ENCODE assay signal across 13 mouse cellular contexts in the genomic region with DNA sequence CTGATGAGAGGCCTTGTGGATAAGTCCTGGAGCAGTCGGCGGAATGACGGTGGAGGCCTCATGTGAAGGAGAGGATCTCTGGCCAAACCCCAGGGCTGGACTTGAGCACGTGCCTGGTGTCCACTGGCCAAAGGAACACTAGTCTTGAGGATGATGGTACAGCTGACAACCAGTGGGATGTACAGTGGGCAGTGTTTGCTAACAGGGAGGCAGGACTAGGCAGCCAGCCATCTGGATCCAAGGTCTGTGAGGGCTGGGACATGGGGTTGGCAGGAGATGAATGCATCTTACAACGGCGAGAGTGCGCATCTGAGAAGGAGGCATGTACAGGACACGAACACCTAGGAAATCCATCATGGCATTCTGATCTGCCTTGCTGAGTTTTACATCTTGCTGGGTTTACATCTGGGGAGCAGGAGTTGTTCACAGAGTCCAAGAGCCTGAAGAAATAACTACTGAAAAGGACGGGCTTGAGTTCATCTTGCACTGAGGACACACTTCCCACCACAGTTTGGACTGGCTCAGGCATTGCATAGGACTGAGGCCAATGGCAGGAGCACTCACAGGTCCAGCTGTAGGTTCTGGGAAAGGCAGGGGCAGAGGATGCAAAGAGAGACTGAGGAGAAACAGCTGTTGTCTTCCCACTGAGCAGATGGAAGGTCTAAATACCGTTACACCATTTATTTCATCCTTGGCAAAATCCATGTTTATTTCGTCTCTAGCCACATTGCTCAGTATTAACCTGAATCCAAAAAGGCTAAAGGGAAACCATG. TPM values are rescaled to one million over a fixed set of nuclear protein-coding genes. Genes with fewer than 3 reads are reported as not detected.
DNase-seq lines count a peak whose midpoint lies in the region; ATAC-seq and TF ChIP-seq lines count a peak whose summit lies in the region.
"Had no signal": no experiment of that assay in that cellular context is flagged by ENCODE, and none has a peak within 500 bp of the region (broad histone marks: within the 10 kb centered on the region; RNA-seq: fewer than 3 reads in every experiment).

No protein-coding gene starts in this region.

- no peaks in the 10 kb centered on the region for H3K27me3 ChIP-seq in intestine, embryonic 15.5 days (replicated peaks)
- no peaks in the 10 kb centered on the region for H3K27me3 ChIP-seq in intestine, postnatal 0 days (replicated peaks; ENCODE audit: control insufficient read depth, insufficient read depth, low read length)
- no peaks in the 10 kb centered on the region for H3K27me3 ChIP-seq in heart, embryonic 15.5 days
- no peaks in the 10 kb centered on the region for H3K27me3 ChIP-seq in midbrain, embryonic 13.5 days
- H3K27me3 ChIP-seq: embryonic facial prominence, embryonic 12.5 days; forebrain, embryonic 15.5 days; limb, embryonic 13.5 days had no signal

- 71% methylated on average over 11 of the region's 11 CpGs for WGBS in intestine, embryonic 15.5 days
- WGBS in intestine, postnatal 0 days: 75% methylated on average over 11 of the region's 11 CpGs
- WGBS in heart, embryonic 15.5 days: 68% methylated on average over 11 of the region's 11 CpGs
- WGBS in midbrain, embryonic 13.5 days: 94% methylated on average over 11 of the region's 11 CpGs

- peak; percentile 67; the same call in 1 of the 2 replicates for ATAC-seq in intestine, embryonic 15.5 days
- no peak for ATAC-seq in intestine, postnatal 0 days
- ATAC-seq in heart, embryonic 15.5 days (replicated peaks; ENCODE audit: insufficient number of reproducible peaks, insufficient read depth, low FRiP score, low read depth): no peak
- ATAC-seq in midbrain, embryonic 13.5 days: no peak
- ATAC-seq: forebrain, embryonic 15.5 days had no signal

- H3K27ac ChIP-seq in intestine, embryonic 15.5 days: no peak overlapping the region; the same call in 1 of the 2 replicates
- H3K27ac ChIP-seq in intestine, postnatal 0 days (ENCODE audit: low read depth, low read length): no peak overlapping the region
- H3K27ac ChIP-seq in heart, embryonic 15.5 days: peak overlapping the region; percentile 44
- H3K27ac ChIP-seq in midbrain, embryonic 13.5 days: no peak overlapping the region
- H3K27ac ChIP-seq: embryonic facial prominence, embryonic 12.5 days; forebrain, embryonic 15.5 days; limb, embryonic 13.5 days had no signal

- H3K4me3 ChIP-seq in intestine, embryonic 15.5 days (replicated peaks): no peak overlapping the region
- H3K4me3 ChIP-seq in intestine, postnatal 0 days (ENCODE audit: low read depth, low read length): no peak overlapping the region
- no peak overlapping the region for H3K4me3 ChIP-seq in heart, embryonic 15.5 days
- no peak overlapping the region for H3K4me3 ChIP-seq in midbrain, embryonic 13.5 days (replicated peaks)
- H3K4me3 ChIP-seq: embryonic facial prominence, embryonic 12.5 days; forebrain, embryonic 15.5 days; limb, embryonic 13.5 days had no signal

- H3K4me1 ChIP-seq in intestine, embryonic 15.5 days (replicated peaks): no peaks in the 10 kb centered on the region; the same call in 1 of the 2 replicates
- H3K4me1 ChIP-seq in intestine, postnatal 0 days (replicated peaks; ENCODE audit: control insufficient read depth, insufficient read depth, low read length): no peaks in the 10 kb centered on the region
- H3K4me1 ChIP-seq in heart, embryonic 15.5 days (replicated peaks): peaks cover 67% of the 10 kb centered on the region
- H3K4me1 ChIP-seq in midbrain, embryonic 13.5 days (replicated peaks): no peaks in the 10 kb centered on the region
- H3K4me1 ChIP-seq: embryonic facial prominence, embryonic 12.5 days; forebrain, embryonic 15.5 days had no signal

- no peaks in the 10 kb centered on the region for H3K36me3 ChIP-seq in intestine, embryonic 15.5 days
- no peaks in the 10 kb centered on the region for H3K36me3 ChIP-seq in intestine, postnatal 0 days (ENCODE audit: control insufficient read depth, insufficient read depth)
- no peaks in the 10 kb centered on the region for H3K36me3 ChIP-seq in heart, embryonic 15.5 days
- no peaks in the 10 kb centered on the region for H3K36me3 ChIP-seq in midbrain, embryonic 13.5 days
- H3K36me3 ChIP-seq: embryonic facial prominence, embryonic 12.5 days; forebrain, embryonic 15.5 days; limb, embryonic 13.5 days had no signal

- no peak overlapping the region for H3K4me2 ChIP-seq in intestine, embryonic 15.5 days (replicated peaks)
- H3K4me2 ChIP-seq in intestine, postnatal 0 days (replicated peaks; ENCODE audit: low read depth): no peak overlapping the region
- H3K4me2 ChIP-seq in heart, embryonic 15.5 days: no peak overlapping the region
- H3K4me2 ChIP-seq in midbrain, embryonic 13.5 days (replicated peaks): no peak overlapping the region
- H3K4me2 ChIP-seq: embryonic facial prominence, embryonic 12.5 days; forebrain, embryonic 15.5 days; limb, embryonic 13.5 days had no signal

- DNase-seq in adrenal gland, adult 8-10 months: peak; percentile 64
- no peak for DNase-seq in adrenal gland, postnatal 4 days (ENCODE audit: low spot score in 2 of 2)
- peak; percentile 36 to 82 for DNase-seq in lung, postnatal 4 days
- no peak for DNase-seq in layer of hippocampus, postnatal 14 days (ENCODE audit: low spot score in 2 of 2)
- DNase-seq: kidney, adult 2 months had no signal

- no peak overlapping the region for H3K9ac ChIP-seq in intestine, embryonic 15.5 days
- no peak overlapping the region for H3K9ac ChIP-seq in intestine, postnatal 0 days (ENCODE audit: low read depth, low read length)
- H3K9ac ChIP-seq in heart, embryonic 15.5 days: no peak overlapping the region
- H3K9ac ChIP-seq in midbrain, embryonic 13.5 days (replicated peaks): no peak overlapping the region
- H3K9ac ChIP-seq: embryonic facial prominence, embryonic 12.5 days; forebrain, embryonic 15.5 days; limb, embryonic 13.5 days had no signal

- no peaks in the 10 kb centered on the region for H3K9me3 ChIP-seq in intestine, embryonic 15.5 days
- H3K9me3 ChIP-seq in intestine, postnatal 0 days (ENCODE audit: control insufficient read depth): no peaks in the 10 kb centered on the region
- no peaks in the 10 kb centered on the region for H3K9me3 ChIP-seq in heart, embryonic 15.5 days (replicated peaks)
- H3K9me3 ChIP-seq in midbrain, embryonic 13.5 days: no peaks in the 10 kb centered on the region
- H3K9me3 ChIP-seq: embryonic facial prominence, embryonic 12.5 days; forebrain, embryonic 15.5 days; limb, embryonic 13.5 days had no signal

- no peak for TF ChIP-seq CTCF in intestine, postnatal 0 days (IDR thresholded peaks at IDR 0.05; ENCODE audit: low read depth)

RNA-seq across cellular contexts. Expression of a gene that starts 32.9 kb away (rescaled TPM):
- 10 to 100 TPM; 35.3 to 97.4 (median 63.1) TPM for total RNA-seq in adrenal gland, adult 8-10 months (2022)
- 10 to 100 TPM; 56.9 to 65.9 TPM for total RNA-seq in adrenal gland, postnatal 4 days (2021)
- 22.8 and 25.9 TPM in 2 replicates for polyA plus RNA-seq in intestine, embryonic 15.5 days (2015; fragmentation: Nextera tagmentation; extraction: Ambion mirVana)
- 8.5 and 8.6 TPM in 2 replicates for polyA plus RNA-seq in intestine, postnatal 0 days (2015; fragmentation: Nextera tagmentation; extraction: Ambion mirVana)
- 57.1 and 57.8 TPM in 2 replicates for polyA plus RNA-seq in heart, embryonic 15.5 days (2015; fragmentation: Nextera tagmentation; extraction: Ambion mirVana)
- total RNA-seq in layer of hippocampus, postnatal 14 days (2021): 10 to 100 TPM; 20.8 to 26.0 TPM
- polyA plus RNA-seq in midbrain, embryonic 13.5 days (2015; fragmentation: Nextera tagmentation; extraction: Ambion mirVana): 6.8 and 7.3 TPM in 2 replicates
- total RNA-seq: megakaryocyte, adult 5-6 weeks had no signal

Comparison
In these comparisons a context has a peak if more than half of its experiments do, and no peak if none do; other contexts are left out.
1. DNase-seq: peak in adrenal gland, adult 8-10 months (single experiment) and lung, postnatal 4 days (2 of 2); none in adrenal gland, postnatal 4 days (0 of 2) and layer of hippocampus, postnatal 14 days (0 of 2).